Mouse (Mus musculus) C2C12 (cell line): ENCODE measurements around the gene Gjc1. TPM values are rescaled to one million over a fixed set of nuclear protein-coding genes. Genes with fewer than 3 reads are reported as not detected.

Experiments
- H3K27me3 ChIP-seq: one replicate; pipeline ENCODE4 v1.6.1; 2011; ENCODE audit not compliant: control insufficient read depth, insufficient read depth, insufficient read length
- H3K36me3 ChIP-seq: one replicate; pipeline ENCODE4 v1.6.1; 2011; ENCODE audit not compliant: control insufficient read depth, insufficient read depth
- H3K4me3 ChIP-seq: one replicate; pipeline ENCODE4 v1.5.1; 2011; ENCODE audit warnings: mild to moderate bottlenecking, control low read depth; ENCODE audit not compliant: poor library complexity, insufficient read depth, severe bottlenecking
- H3K79me2 ChIP-seq: one replicate; pipeline ENCODE4 v1.6.1; 2011; ENCODE audit not compliant: control insufficient read depth, insufficient read depth
- H3K79me3 ChIP-seq: one replicate; pipeline ENCODE4 v1.6.1; 2011; ENCODE audit warnings: low read depth, control low read depth
- H3ac ChIP-seq: one replicate; pipeline ENCODE3; 2011; ENCODE audit warnings: low read depth; ENCODE audit not compliant: control insufficient read depth, insufficient read length
- CEBPB ChIP-seq: IDR thresholded peaks from one replicate; pipeline ENCODE4 v1.6.1; 2011; ENCODE audit warnings: low read depth, mild to moderate bottlenecking, control low read depth, moderate library complexity
- CTCF ChIP-seq: IDR thresholded peaks from one replicate; pipeline ENCODE4 v1.5.1; 2011; ENCODE audit not compliant: control insufficient read depth, insufficient read depth, insufficient read length
- FOSL1 ChIP-seq: IDR thresholded peaks from one replicate; pipeline ENCODE4 v1.8.0; 2011; ENCODE audit warnings: mild to moderate bottlenecking, low read length; ENCODE audit not compliant: poor library complexity, insufficient read depth, severe bottlenecking
- MAX ChIP-seq: IDR thresholded peaks from one replicate; pipeline ENCODE4 v1.6.1; 2011; ENCODE audit warnings: mild to moderate bottlenecking, control low read depth
- MYOD1 ChIP-seq: IDR thresholded peaks from one replicate; pipeline ENCODE4 v1.6.1; 2011; ENCODE audit warnings: low read depth; ENCODE audit not compliant: control insufficient read depth, insufficient read length
- MYOG ChIP-seq: IDR thresholded peaks from one replicate; pipeline ENCODE4 v1.6.1; 2011; ENCODE audit not compliant: control insufficient read depth, insufficient read length; ENCODE audit errors: extremely low read depth
- USF1 ChIP-seq: IDR thresholded peaks from one replicate; pipeline ENCODE4 v1.6.1; 2011; ENCODE audit warnings: low read depth, mild to moderate bottlenecking, control low read depth, moderate library complexity
- polyA plus RNA-seq: library from polyadenylated mRNA; unstranded; fragments of >200 nt; fragmentation: generic; extraction: Trizol; gene quantifications from one replicate; pipeline ENCODE4 v1.2.1, GENCODE M21; 2012; ENCODE audit warnings: missing spikeins

The Gjc1 gene
- polyA plus RNA-seq, 1 experiment, result 20.7 TPM

GRCm38 (mm10) chr11:102783443-102783842, 36.1 kb downstream of the Gjc1 start:
- TF ChIP-seq MYOD1, result no peak
- no peak for TF ChIP-seq USF1
- TF ChIP-seq MAX, result no peak
- TF ChIP-seq CEBPB, result no peak
- no peak for TF ChIP-seq FOSL1
- Histone ChIP-seq H3K79me3 (no peaks in the 10 kb centered on the region), H3ac (no peak overlapping the region), H3K79me2 (no peaks in the 10 kb centered on the region), H3K4me3 (no peak overlapping the region), H3K27me3 (no peaks in the 10 kb centered on the region), H3K36me3 (no peaks in the 10 kb centered on the region)

GRCm38 (mm10) chr11:102781523-102781922, 38.0 kb downstream of the Gjc1 start:
- H3K79me3 ChIP-seq, result no peaks in the 10 kb centered on the region
- no peaks in the 10 kb centered on the region for H3K27me3 ChIP-seq
- TF ChIP-seq CEBPB (no peak), MYOG (no peak), MAX (no peak), CTCF (no peak), FOSL1 (no peak), USF1 (no peak), MYOD1 (no peak)
- H3K36me3 ChIP-seq, result no peaks in the 10 kb centered on the region
- H3K4me3 ChIP-seq, result no peak overlapping the region
- H3ac ChIP-seq, result no peak overlapping the region
- H3K79me2 ChIP-seq, result no peaks in the 10 kb centered on the region

- no peak overlapping the region for H3K4me3 ChIP-seq
- H3K27me3 ChIP-seq, result no peaks in the 10 kb centered on the region
- H3K79me3 ChIP-seq, result no peaks in the 10 kb centered on the region
- no peaks in the 10 kb centered on the region for H3K36me3 ChIP-seq
- TF ChIP-seq MAX (no peak), USF1 (no peak), CTCF (no peak), FOSL1 (no peak), CEBPB (no peak), MYOG (no peak), MYOD1 (no peak)
- no peak overlapping the region for H3ac ChIP-seq
- no peaks in the 10 kb centered on the region for H3K79me2 ChIP-seq
These were observed 38.5 kb downstream of the Gjc1 start for GRCm38 (mm10) chr11:102780986-102781351.

- no peak overlapping the region for H3K4me3 ChIP-seq
- TF ChIP-seq FOSL1, result no peak
- TF ChIP-seq MYOD1, result no peak
- TF ChIP-seq MYOG, result no peak
- no peak for TF ChIP-seq USF1
- TF ChIP-seq CTCF, result no peak
- TF ChIP-seq MAX, result no peak
- no peak for TF ChIP-seq CEBPB
These were observed 39.1 kb downstream of the Gjc1 start for GRCm38 (mm10) chr11:102780271-102780985.

GRCm38 (mm10) chr11:102779824-102780223, 39.7 kb downstream of the Gjc1 start:
- no peak overlapping the region for H3ac ChIP-seq
- no peaks in the 10 kb centered on the region for H3K79me3 ChIP-seq
- no peaks in the 10 kb centered on the region for H3K36me3 ChIP-seq
- H3K79me2 ChIP-seq, result no peaks in the 10 kb centered on the region
- no peaks in the 10 kb centered on the region for H3K27me3 ChIP-seq
- no peak overlapping the region for H3K4me3 ChIP-seq
- TF ChIP-seq FOSL1 (no peak), MYOG (no peak), USF1 (no peak), CTCF (no peak)

More at GRCm38 (mm10) chr11:102780271-102780985, 39.1 kb downstream of the Gjc1 start:
- Histone ChIP-seq H3K36me3 (no peaks in the 10 kb centered on the region), H3K27me3 (no peaks in the 10 kb centered on the region), H3K79me3 (no peaks in the 10 kb centered on the region), H3K79me2 (no peaks in the 10 kb centered on the region), H3ac (no peak overlapping the region)

- no peak for TF ChIP-seq MYOD1
- H3ac ChIP-seq, result no peak overlapping the region
- no peaks in the 10 kb centered on the region for H3K27me3 ChIP-seq
- no peak overlapping the region for H3K4me3 ChIP-seq
- no peaks in the 10 kb centered on the region for H3K36me3 ChIP-seq
- H3K79me2 ChIP-seq, result no peaks in the 10 kb centered on the region
- H3K79me3 ChIP-seq, result no peaks in the 10 kb centered on the region
These were observed 40.3 kb downstream of the Gjc1 start for GRCm38 (mm10) chr11:102779081-102779638.
